Mouse (Mus musculus) midbrain, embryonic 14.5 days (tissue): ENCODE results near the gene Shb. TPM values are rescaled to one million over a fixed set of nuclear protein-coding genes. Genes with fewer than 3 reads are reported as not detected.

Source experiments
- ATAC-seq: fragments of 200-750 bp; cut with Nextera tagmentation; 2 replicates; pipeline ENCODE4 v1.8.0; 2017; ENCODE audit warnings: moderate number of reproducible peaks, moderate library complexity; ENCODE audit not compliant: low FRiP score, low TSS enrichment
- DNase-seq: peaks from one replicate; pipeline ENCODE4 v3.0.0-alpha.2; 2015
- H3K27ac ChIP-seq: fragments of 300-500 bp; sonication (generic); replicated peaks from 2 replicates; pipeline ENCODE4 v1.5.1; 2014; ENCODE audit warnings: mild to moderate bottlenecking, low read depth, low read length, moderate library complexity
- H3K27me3 ChIP-seq: fragments of 300-500 bp; sonication (generic); 2 replicates; pipeline ENCODE4 v1.6.1; 2014; ENCODE audit warnings: low read length, control low read depth, mixed read lengths; ENCODE audit not compliant: control insufficient read depth, insufficient read depth
- H3K36me3 ChIP-seq: fragments of 300-500 bp; sonication (generic); 2 replicates; pipeline ENCODE4 v1.6.1; 2014; ENCODE audit warnings: low read length, control low read depth; ENCODE audit not compliant: control insufficient read depth, insufficient read depth
- H3K4me1 ChIP-seq: fragments of 300-500 bp; sonication (generic); 2 replicates; pipeline ENCODE4 v1.6.1; 2014; ENCODE audit warnings: mild to moderate bottlenecking, antibody characterized with exemption, low read length, control low read depth; ENCODE audit not compliant: control insufficient read depth, insufficient read depth
- H3K4me2 ChIP-seq: fragments of 300-500 bp; sonication (generic); 2 replicates; pipeline ENCODE4 v1.6.1; 2014; ENCODE audit warnings: mild to moderate bottlenecking, low read length, moderate library complexity
- H3K4me3 ChIP-seq: fragments of 300-500 bp; sonication (generic); replicated peaks from 2 replicates; pipeline ENCODE4 v1.5.1; 2014; ENCODE audit warnings: low read depth, low read length
- H3K9ac ChIP-seq: fragments of 300-500 bp; sonication (generic); replicated peaks from 2 replicates; pipeline ENCODE4 v1.6.1; 2014; ENCODE audit warnings: mild to moderate bottlenecking, low read length, moderate library complexity
- H3K9me3 ChIP-seq: fragments of 300-500 bp; sonication (generic); 2 replicates; pipeline ENCODE4 v1.6.1; 2016; ENCODE audit warnings: low read length, control low read depth, mixed read lengths; ENCODE audit not compliant: control insufficient read depth
- WGBS: fragments of 180-500 bp; shearing (Covaris S2); extraction: QIAGEN DNeasy Blood & Tissue Kit; methylation state at CpG from one replicate; pipeline ENCODE4 v1.1.7; 2014; 5-methylcytosine and 5-hydroxymethylcytosine counted together
- polyA plus RNA-seq: library from polyadenylated mRNA; unstranded; fragments of >200 nt; fragmentation: Nextera tagmentation; extraction: Ambion mirVana; gene quantifications from 2 replicates; pipeline ENCODE4 v1.2.1, GENCODE M21; 2014

The Shb gene
- polyA plus RNA-seq, 1 experiment from 2014 or later = 10.2 TPM

- Histone ChIP-seq H3K4me2 (no peak overlapping the region), H3K9me3 (no peaks in the 10 kb centered on the region), H3K9ac (no peak overlapping the region), H3K4me3 (no peak overlapping the region), H3K36me3 (no peaks in the 10 kb centered on the region), H3K4me1 (peaks cover 33% of the 10 kb centered on the region), H3K27ac (no peak overlapping the region), H3K27me3 (peaks cover 6% of the 10 kb centered on the region; the same call in 1 of the 2 replicates)
- no peak for ATAC-seq
- 93% methylated on average over 4 of the region's 4 CpGs for WGBS
- DNase-seq = no peak
Observed at GRCm38 (mm10) chr4:45524602-45525001, 7.7 kb downstream of the Shb start.

- no peak overlapping the region for H3K9ac ChIP-seq
- H3K27ac ChIP-seq = no peak overlapping the region
- H3K27me3 ChIP-seq = peaks cover 5% of the 10 kb centered on the region; the same call in 1 of the 2 replicates
- no peak overlapping the region for H3K4me3 ChIP-seq
- no peaks in the 10 kb centered on the region for H3K36me3 ChIP-seq
- H3K9me3 ChIP-seq = no peaks in the 10 kb centered on the region
- no peak for DNase-seq
- ATAC-seq = no peak
- peaks cover 21% of the 10 kb centered on the region for H3K4me1 ChIP-seq
- 83% methylated on average over 6 of the region's 6 CpGs for WGBS
- no peak overlapping the region for H3K4me2 ChIP-seq
Observed at GRCm38 (mm10) chr4:45523360-45523759, 8.9 kb downstream of the Shb start.

GRCm38 (mm10) chr4:45522956-45523355 is 9.3 kb downstream of the Shb start:
- no peaks in the 10 kb centered on the region for H3K9me3 ChIP-seq
- no peak overlapping the region for H3K4me3 ChIP-seq
- DNase-seq = no peak
- no peak overlapping the region for H3K9ac ChIP-seq
- H3K4me1 ChIP-seq = peaks cover 18% of the 10 kb centered on the region
- H3K27me3 ChIP-seq = peaks cover under 1% of the 10 kb centered on the region; the same call in 1 of the 2 replicates
- H3K4me2 ChIP-seq = no peak overlapping the region
- H3K27ac ChIP-seq = no peak overlapping the region
- no peak for ATAC-seq
- H3K36me3 ChIP-seq = no peaks in the 10 kb centered on the region

- Histone ChIP-seq H3K9me3 (no peaks in the 10 kb centered on the region), H3K4me3 (no peak overlapping the region), H3K27ac (no peak overlapping the region), H3K4me2 (no peak overlapping the region), H3K36me3 (no peaks in the 10 kb centered on the region), H3K4me1 (peaks cover 14% of the 10 kb centered on the region), H3K27me3 (no peaks in the 10 kb centered on the region), H3K9ac (no peak overlapping the region)
- WGBS = 82% methylated on average over 4 of the region's 4 CpGs
- ATAC-seq (no peak), DNase-seq (no peak)
Observed at GRCm38 (mm10) chr4:45522583-45522900, 9.7 kb downstream of the Shb start.

- no peak for ATAC-seq
- Histone ChIP-seq H3K4me1 (peaks cover 8% of the 10 kb centered on the region; the same call in 1 of the 2 replicates), H3K9ac (no peak overlapping the region), H3K4me3 (no peak overlapping the region), H3K9me3 (no peaks in the 10 kb centered on the region), H3K36me3 (no peaks in the 10 kb centered on the region), H3K4me2 (no peak overlapping the region), H3K27me3 (no peaks in the 10 kb centered on the region), H3K27ac (no peak overlapping the region)
- DNase-seq = no peak
- 52% methylated on average over 9 of the region's 9 CpGs for WGBS
Observed at GRCm38 (mm10) chr4:45521705-45522582, 10.3 kb downstream of the Shb start.

GRCm38 (mm10) chr4:45520375-45520774 is 11.9 kb downstream of the Shb start:
- Histone ChIP-seq H3K9me3 (no peaks in the 10 kb centered on the region), H3K4me1 (0 out of 2 replicates have a peak, but pooled peaks cover 6% of the 10 kb centered on the region), H3K36me3 (no peaks in the 10 kb centered on the region), H3K27me3 (no peaks in the 10 kb centered on the region), H3K4me3 (no peak overlapping the region), H3K27ac (no peak overlapping the region), H3K9ac (no peak overlapping the region), H3K4me2 (no peak overlapping the region)
- DNase-seq (no peak), ATAC-seq (no peak)
- 81% methylated on average over 8 of the region's 8 CpGs for WGBS

GRCm38 (mm10) chr4:45517399-45517798 is 14.9 kb downstream of the Shb start:
- H3K9me3 ChIP-seq = no peaks in the 10 kb centered on the region
- no peaks in the 10 kb centered on the region for H3K36me3 ChIP-seq
- DNase-seq (no peak), ATAC-seq (no peak)
- H3K4me3 ChIP-seq = no peak overlapping the region
- H3K4me1 ChIP-seq = peaks cover 21% of the 10 kb centered on the region
- no peak overlapping the region for H3K9ac ChIP-seq
- H3K4me2 ChIP-seq = no peak overlapping the region
- 43% methylated on average over 4 of the region's 4 CpGs for WGBS
- no peaks in the 10 kb centered on the region for H3K27me3 ChIP-seq
- no peak overlapping the region for H3K27ac ChIP-seq

GRCm38 (mm10) chr4:45515894-45516293 is 16.4 kb downstream of the Shb start:
- WGBS = 67% methylated on average over 4 of the region's 4 CpGs
- H3K36me3 ChIP-seq = no peaks in the 10 kb centered on the region
- H3K9me3 ChIP-seq = no peaks in the 10 kb centered on the region
- no peak overlapping the region for H3K27ac ChIP-seq
- DNase-seq = no peak
- peaks cover 17% of the 10 kb centered on the region for H3K4me1 ChIP-seq
- no peak overlapping the region for H3K9ac ChIP-seq
- no peak for ATAC-seq
- H3K4me3 ChIP-seq = no peak overlapping the region
- H3K27me3 ChIP-seq = no peaks in the 10 kb centered on the region
- no peak overlapping the region for H3K4me2 ChIP-seq

- H3K27me3 ChIP-seq = no peaks in the 10 kb centered on the region
- ATAC-seq (no peak), DNase-seq (no peak)
- H3K4me3 ChIP-seq = no peak overlapping the region
- H3K9me3 ChIP-seq = no peaks in the 10 kb centered on the region
- H3K4me1 ChIP-seq = peaks cover 17% of the 10 kb centered on the region
- 9% methylated on average over 7 of the region's 7 CpGs for WGBS
- H3K36me3 ChIP-seq = no peaks in the 10 kb centered on the region
- peak overlapping the region; percentile 38 for H3K4me2 ChIP-seq
- H3K27ac ChIP-seq = no peak overlapping the region
- no peak overlapping the region for H3K9ac ChIP-seq
Observed at GRCm38 (mm10) chr4:45514406-45514805, 17.9 kb downstream of the Shb start.
